Mouse (Mus musculus) bone marrow macrophage, adult 2 months (primary cell): ENCODE measurements at regions not wholly inside any gene's neighbourhood (a gene's known extent, or its start where the extent isn't known, plus 50 kb on each side); places are given as distances from the start of the nearest gene placed in this dataset.

Experiments
- CTCF ChIP-seq: IDR thresholded peaks from 2 replicates; pipeline ENCODE4 v1.5.1; 2012; ENCODE audit warnings: low read depth, mild to moderate bottlenecking, low read length, moderate library complexity
- POLR2A ChIP-seq: IDR thresholded peaks from 2 replicates; pipeline ENCODE4 v1.6.1; 2012; ENCODE audit warnings: mild to moderate bottlenecking, low read depth, low read length, borderline replicate concordance

DNA sequence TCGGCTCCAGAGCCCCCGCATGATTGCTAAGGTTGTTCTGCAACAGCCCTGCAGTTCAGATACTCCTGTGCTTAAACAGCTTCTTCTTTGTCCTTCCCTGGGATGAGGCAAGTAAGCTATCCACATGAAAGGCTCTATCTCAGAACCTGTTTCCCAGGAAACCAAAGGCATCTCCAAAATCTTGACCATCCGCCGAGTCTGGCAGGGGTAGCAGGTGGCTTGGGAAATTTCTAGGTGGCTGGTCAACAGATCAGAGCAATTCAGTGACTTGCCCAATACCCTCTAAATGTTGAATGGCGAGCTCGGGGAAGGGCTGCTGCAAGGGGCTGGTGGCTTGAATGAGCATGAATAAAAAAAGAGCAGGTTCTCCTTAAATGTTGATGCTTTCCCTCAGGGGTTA, 229.7 kb upstream of the Mphosph6 start:
- TF ChIP-seq CTCF (no peak), POLR2A (no peak)
